Mouse (Mus musculus): ENCODE results near the gene Stmn1. TPM values are rescaled to one million over a fixed set of nuclear protein-coding genes. Genes with fewer than 3 reads are reported as not detected.

Gene Stmn1
- total RNA-seq (2021), result 100 to 1,000 TPM; 338 to 365 TPM

DNA sequence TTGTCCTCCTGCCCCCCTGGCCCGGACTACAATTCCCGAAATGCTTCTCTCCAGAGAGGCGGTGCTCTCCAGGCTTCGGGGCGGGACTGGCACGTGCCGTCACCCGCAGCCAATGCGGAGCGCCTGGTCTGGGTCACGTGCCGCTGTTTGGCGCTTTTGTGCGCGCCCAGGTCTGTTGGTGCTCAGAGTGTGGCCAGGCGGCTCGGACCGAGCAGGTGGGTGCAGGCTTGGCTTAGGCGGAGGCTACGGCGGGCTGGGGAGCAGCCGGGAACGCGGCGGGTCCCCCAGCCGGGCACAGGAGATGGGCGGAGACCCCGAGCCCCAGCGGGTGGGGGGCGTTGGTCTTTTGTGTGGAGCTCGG lies at the start of gene Stmn1:
Gene Stmn1, plus strand, starts transcription at position 106 of the 361 bp plus-strand sequence.
- DNase-seq, result peak; percentile 94

DNA sequence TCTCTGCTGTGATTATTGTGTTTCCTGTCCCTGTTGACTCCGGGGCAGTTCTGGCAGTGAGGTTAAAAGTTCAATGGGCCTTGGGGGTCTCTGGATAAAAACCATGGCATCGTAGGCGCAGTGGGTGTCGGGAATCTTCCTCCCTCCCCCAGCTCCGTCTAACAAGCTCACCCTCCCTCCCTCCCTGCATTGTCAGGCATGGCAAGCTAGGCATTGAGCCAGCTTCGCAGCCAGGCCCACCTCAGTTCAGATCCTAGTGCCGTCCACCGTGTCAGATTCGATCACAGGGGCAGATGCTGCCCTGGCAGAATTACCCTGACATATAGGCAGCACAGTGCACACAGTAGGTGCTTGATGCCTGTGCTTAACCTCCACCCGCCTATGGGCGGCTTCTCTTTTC lies 46.1 kb upstream of the Stmn1 start:
- no peak for DNase-seq

DNA sequence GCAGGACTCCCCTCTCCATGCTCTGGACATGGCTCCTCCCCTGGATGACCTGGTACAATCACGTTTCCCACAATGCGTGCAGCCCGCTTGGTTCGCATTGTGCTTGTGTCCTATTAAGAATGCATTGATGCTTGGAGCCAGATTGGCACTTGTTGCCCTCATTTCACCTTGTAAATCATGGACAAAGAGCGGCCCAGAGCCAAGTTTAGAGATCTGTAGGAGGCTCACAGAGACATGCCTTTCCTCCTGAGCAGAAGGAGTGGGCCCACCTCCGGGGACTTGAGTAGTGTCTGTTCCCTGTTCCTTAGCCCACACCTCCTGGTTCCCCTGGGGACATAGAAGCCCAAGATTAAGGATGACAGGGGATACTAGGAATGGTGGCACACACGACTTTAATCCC lies 44.2 kb upstream of the Stmn1 start:
- DNase-seq, result no peak

DNA sequence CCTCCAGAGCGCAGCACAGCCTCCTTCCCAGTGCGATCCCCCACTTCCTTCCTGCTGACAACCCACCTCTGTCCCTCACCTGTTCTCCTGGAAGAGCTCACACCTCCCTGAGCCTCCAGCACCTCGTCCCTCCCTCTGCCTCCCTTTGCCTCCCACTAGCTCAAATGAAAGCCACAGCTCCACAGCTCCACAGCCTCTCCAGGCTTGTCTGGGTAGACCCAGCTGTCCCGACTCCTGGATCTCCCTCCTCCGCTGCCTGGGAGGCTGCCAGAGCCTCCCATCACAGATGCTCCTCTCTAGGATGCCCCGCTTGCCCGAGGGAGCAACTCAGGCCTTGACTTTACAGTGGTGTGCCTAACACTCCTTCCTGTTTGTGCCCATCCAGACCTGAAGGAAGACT lies 43.0 kb upstream of the Stmn1 start:
- no peak for DNase-seq

DNA sequence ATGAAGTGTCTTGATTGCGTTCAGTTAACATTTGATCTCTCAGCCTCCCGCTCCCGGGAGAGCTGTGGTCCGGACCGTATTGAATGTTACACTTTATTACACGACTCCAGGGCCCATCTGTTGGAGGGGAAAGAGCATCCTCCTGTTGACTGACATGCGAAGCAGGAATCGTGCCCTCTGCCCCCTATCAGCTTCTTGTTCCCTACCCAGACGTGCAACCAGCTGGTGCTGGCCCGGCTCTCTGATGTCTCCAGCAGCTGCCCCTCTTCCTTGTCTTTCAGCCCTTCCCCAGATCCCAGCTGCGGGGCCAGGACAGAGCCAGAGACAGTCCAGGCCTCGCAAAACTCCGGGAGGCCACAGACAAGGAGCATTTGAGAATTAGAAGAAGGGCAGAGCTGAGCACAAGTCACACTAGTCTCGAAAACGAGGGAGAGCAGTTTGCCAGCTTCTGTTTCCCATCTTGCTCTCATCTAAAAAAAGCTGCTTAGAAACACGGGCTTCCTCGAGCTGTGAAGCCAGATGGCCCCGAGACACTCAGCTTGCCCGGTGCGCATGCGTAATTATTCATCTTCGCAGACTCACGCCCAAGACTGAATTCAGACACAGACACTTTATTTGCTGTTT lies 37.6 kb upstream of the Stmn1 start:
- DNase-seq, result peak; percentile 86 to 87

DNA sequence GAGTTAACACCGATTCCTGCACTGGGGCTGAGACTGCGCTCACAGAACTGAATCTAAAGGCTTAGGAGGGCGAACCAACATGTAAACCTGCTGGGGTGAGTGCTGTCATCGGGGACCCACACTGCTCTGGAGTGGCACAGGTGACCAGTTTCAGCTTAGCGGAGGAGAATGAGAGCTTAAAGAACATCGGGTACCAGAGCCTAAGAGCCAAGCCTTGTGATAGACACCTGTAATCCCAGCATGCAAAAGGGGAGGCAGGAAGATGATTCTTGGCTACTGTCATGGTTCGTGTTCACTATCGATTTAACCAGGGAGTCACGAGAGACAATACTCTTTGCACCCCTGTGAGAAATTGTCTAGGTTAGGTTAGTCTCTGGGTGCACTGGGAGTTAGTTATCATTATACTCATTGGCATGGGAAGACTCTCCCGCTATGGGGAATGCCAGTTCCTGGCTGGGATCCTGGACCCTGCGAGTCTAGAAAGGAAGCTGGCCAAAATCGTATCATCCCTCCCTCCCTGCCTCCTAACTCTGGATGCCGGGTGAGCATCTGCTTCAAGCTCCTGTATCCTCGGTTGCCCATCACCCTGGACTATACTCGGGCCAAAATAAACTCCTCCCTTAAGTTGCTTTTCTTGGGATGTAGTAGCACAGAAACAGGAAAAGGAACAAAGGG lies 35.3 kb upstream of the Stmn1 start:
- no peak for DNase-seq

DNA sequence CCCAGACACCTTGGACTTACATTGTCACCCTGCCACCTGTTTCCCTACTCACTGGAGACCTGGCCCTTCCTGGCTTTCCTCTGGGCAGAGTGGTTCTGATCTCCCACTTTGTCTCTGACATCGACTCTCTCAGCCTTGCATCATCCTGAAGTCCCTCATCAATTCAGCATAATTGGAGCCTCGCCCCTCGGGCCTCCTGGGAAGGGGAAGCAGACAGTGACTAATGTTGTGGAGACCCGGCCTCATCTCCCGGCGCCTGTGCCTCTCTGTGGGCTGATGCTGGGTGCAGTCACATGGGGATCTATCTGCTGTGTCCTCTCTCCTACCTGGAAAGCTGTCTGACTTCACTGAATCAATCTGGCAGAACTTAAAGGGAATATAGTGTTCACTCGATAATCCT lies 31.9 kb upstream of the Stmn1 start:
- no peak for DNase-seq

DNA sequence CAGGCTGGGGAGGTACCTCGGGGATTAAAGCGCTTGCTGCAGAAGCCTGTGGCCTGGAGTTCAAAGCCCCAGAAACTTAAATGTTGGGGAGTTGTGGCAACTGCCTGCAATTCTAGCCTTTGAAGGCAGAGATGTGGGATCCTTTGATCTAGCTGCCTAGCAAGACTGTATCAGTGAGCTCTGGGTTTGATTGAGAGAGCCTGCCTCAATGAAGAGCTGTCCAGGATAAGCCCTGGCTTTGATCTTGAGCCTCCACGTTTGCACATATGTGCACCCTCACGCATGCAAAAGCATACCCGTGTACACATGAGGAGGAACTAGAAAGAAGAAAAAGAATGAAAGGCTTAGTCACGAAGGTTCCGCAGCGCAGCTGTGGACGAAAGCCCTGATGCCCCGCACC lies 31.5 kb upstream of the Stmn1 start:
- DNase-seq, result no peak

DNA sequence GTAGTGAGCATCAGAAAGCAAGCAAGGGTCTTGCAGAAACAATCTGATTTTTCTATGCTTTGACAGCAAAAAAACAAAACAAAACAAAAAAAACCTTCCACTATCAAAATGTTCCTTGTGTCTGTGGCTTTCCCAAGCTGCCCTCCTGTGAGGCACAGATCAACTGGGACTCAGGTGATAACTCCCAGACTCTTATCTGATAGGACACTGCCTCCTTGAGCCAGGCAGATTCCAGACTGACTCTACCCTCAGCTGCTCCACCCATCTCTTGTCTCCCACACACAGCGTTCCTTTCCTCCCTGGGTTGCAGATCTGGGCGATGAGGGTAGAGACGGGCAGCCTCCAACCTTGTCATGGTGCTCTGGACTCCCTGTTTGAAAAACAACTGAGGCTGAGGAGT lies 29.0 kb upstream of the Stmn1 start:
- no peak for DNase-seq

DNA sequence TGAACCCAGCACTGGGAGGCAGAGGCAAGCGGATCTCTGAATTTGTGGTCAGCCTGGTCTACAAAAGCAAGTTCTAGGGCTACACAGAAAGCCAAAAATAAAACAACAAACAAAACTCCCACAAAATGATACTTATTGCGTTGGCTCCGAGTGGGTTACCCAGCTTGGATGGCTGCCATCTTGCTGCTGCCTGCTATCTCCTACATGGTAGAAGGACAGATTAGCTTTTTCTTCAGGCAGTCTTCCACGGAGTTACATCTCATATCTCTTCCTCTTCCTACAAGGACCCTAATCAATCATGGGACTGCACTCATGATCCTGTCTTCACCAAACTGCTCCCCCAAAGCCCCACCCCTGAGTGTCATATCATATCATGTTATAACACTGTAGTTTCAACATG lies 28.2 kb upstream of the Stmn1 start:
- DNase-seq, result no peak

DNA sequence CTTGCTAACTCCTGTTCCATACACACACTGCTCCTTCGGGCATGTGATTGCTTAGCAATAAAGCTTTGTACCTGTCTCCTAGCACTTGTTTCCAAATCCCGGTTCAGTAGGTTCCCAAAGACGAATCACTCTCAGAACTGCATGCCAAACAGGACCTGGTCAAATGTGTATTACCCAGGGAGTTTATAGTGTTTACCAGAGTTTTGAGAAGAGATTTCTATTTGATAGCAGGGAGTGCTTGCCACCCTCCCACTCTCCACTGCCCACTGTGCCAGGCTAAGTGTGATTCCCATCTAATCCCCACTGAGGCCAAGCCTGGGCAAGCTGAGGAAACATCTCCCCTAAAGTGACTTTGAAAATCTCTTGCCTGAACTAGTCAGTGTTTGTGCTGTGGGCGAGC lies 25.9 kb upstream of the Stmn1 start:
- no peak for DNase-seq

DNA sequence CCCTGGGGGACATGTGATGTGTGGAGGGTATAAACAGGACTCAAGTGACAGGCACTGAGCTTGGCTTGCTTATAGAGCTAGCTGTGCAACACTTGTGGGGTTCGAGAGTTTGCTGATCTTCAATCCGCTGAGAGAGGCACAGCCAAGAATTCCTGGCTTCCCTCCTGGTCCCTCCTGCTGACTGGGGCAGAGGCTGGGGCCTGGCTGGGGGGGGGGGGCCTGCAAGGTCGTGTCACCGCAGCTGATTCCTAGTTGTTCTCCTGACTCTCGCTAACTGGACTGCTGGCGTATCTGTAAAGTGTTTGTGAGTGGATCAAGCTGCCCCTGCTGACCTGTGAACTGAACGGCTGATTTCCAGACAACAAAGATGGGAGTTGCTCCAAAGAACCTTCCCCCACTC lies 24.5 kb upstream of the Stmn1 start:
- no peak for DNase-seq

DNA sequence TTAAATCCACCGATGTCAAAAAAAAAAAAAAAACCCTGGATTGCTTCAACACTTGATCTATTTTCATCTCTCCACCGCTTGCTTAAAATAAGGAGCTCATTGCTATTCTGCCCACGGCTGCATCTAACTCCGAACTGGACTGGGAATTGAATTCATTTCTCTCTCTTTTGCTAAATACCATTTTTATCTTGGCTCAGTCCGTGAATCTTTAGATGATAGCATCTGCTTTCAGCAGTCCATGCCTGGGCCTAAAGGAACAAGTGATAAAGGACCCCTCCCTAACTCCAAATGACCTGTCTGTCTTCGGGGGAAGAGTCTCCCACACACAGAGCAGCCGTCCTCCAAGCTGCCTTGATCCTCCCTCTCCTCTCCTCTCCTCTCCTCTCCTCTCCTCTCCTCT lies 23.2 kb upstream of the Stmn1 start:
- no peak for DNase-seq

DNA sequence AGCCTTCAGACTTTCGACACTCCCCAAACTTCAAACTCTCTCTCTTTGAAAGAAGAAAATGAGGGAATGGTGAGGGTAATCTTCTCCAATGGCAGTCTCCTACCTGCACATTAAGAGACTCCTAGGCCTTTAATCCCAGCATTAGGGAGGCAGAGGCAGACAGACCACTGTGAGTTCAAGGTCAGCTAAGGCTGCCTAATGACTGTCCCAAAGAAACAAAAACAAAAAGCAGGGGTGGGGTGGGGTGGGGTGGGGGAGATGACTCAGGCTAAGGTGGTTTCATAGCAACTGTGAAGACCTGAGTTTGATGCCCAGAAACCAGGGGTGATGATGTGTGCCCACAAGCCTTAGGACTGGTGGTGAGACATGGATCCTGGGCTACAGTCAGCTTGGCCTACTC lies 22.6 kb upstream of the Stmn1 start:
- DNase-seq, result no peak

DNA sequence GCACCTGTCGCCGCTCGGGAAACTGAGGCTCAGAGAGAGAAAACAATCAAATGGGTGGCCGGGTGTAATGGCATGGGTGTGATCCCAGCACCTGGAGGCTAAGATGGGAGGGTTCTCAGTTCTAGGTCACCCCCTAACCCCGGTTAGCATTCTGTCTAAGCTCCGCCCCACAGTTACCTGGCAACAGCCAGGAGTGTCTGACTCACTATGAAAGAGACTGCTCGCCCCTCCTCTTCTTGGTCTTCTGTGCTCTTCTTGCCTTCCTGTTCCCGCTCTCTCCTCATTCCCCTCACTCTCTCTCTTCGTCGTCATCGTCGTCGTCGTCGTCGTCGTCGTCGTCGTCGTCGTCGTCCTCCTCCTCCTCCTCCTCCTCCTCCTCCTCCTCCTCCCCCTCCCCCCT lies 20.2 kb upstream of the Stmn1 start:
- DNase-seq, result no peak

DNA sequence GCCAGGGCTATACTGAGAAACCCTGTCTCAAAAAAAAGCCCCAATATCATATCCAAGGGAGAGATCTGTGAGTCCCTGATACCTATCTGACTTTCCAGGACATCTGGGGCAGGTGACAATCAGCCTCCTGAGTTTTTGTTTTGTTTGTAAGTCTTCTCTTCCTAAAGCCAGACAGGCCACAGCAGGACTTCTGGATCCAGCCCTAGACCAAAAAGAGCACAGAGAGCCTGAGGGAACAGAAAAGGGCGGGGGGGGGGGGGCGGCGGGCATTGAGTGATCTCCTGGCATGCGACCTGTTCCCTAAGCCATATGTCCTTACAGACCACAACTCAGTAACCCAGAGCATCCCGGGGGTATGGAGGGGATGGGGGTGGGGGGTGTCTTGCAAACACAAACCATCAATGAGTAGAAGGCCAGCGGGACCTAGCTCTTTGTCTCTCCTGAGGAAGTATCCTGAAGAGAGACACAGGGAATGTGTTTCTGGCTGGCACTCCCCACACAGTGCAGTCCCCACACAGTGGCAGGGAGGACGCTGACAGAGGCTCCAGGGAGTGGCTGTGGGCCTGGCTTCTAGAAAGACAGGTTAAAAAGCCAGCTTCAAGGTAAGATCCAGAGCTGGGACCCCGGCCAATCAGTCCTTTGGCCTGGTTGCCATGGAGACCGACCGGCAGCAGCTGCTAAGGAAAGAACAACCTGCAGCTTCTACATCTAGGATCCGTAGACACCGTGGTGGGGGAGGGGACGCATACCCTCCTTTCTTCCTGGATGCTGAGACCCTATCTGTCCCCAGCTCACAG lies 18.3 kb upstream of the Stmn1 start:
- DNase-seq, result no peak

DNA sequence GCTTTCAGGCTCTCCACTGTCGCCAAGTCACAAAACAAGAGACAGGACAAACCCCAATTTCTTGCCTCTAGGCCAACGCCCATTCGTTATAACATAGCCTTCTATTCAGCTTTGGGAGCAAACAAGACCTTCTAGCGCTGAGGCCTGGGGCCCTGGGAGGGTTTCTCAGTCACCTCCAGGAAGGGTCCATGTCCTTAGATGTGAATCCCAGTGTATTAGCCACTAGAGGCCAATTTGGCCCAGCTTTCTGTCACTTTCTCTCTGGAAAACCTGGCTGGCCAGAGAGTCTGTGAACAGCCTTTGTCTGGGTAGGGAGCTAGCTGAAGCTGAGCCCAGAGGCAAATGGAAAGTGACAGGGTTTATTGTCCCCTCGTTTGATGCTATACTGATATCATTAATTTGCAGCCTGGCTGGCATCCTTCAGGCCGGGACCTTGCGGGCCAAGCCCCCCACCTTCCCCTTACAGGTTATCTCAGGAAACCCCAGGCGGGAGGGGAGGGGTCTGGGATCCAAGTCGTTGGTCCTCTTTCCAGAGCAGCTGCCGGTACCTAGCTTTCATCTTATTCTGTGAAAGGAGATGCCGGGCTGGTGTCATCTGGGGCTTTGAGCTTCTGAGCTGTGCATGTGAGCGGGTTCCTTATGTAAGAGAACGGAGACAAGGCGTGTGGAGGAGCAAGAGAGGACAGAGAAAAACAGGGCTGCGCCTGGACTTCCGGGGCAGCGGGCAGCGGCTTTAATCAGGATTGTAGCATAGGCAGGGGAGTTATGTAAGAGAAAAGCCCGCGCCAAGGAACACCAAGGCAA lies 17.5 kb upstream of the Stmn1 start:
- peak in 1 of 2 experiments; percentile 51 for DNase-seq

DNA sequence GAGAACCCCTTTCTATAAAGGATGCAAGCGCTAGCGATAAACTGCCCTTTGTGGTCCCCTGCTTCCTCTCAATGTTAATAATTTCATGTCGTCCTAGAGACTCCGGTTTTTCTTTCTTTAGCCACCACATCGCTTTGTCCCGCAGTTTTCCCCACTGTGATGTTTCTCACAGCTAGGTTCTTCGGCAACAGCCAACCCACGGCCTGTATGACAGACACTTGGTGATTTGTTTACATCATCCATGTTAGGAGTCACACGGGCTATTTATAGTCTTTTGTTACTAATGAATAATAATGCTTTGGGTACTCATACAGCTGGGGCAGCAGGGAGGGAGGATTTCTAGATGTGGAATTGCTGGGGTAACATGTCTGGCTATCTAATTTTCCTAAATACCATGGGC lies 16.6 kb upstream of the Stmn1 start:
- DNase-seq, result no peak

DNA sequence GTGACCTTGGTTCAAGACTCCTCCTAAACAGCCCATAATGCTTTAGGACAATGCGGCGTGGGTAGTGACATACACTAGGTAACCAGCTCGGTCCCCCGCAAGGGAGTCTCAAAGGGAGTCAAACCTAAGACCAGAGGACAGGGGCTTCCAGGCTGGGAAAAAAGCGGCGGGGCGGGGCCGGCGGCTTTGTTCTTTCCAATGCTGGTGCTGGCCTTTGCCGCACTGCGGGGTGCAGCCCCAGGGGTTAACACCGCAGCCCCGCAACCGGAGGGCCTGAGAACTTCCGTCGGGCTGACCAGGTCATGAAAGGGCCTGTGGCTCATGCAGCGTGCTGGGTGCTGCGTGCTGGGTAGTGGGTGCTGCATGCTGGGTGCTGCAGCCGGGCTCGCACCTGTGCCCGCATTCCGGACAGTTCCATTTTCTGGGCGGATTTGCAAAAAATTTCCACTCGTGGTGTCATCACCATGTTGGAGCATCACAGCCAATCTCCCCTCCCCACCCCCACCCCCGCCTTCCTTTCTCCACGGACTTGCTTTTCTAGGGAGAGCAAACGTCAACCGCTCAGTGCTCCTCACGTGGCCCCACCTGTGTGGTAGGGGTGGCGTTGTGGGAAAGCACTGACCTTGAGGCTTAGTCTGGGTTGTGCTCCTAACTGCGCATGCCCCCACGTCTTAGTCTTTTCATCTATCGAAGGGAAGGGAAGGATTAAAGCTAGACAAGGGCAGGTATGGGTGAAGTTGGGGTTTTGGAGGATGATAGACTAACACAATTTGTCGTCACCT lies 14.3 kb upstream of the Stmn1 start:
- DNase-seq, result no peak

DNA sequence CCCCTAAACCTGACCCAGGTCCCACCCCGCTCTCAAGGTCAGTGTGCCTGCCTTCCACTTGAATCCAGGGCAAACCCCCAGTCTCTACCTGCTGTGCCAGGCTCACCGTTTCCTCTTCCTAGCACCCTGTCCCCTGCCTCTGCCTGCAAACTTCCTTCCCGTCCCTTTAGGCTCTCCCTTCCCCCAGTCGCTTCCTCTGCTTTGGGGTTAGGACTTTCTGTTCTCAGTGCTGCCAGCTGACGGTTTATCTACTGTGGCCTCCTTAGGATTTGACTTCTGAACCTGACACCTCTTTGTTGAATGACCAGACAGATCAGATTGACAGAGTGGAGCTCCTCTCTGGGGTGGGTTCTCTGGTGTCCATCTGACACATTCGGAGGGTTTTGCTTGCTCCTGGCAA lies 12.8 kb upstream of the Stmn1 start:
- DNase-seq, result no peak

DNA sequence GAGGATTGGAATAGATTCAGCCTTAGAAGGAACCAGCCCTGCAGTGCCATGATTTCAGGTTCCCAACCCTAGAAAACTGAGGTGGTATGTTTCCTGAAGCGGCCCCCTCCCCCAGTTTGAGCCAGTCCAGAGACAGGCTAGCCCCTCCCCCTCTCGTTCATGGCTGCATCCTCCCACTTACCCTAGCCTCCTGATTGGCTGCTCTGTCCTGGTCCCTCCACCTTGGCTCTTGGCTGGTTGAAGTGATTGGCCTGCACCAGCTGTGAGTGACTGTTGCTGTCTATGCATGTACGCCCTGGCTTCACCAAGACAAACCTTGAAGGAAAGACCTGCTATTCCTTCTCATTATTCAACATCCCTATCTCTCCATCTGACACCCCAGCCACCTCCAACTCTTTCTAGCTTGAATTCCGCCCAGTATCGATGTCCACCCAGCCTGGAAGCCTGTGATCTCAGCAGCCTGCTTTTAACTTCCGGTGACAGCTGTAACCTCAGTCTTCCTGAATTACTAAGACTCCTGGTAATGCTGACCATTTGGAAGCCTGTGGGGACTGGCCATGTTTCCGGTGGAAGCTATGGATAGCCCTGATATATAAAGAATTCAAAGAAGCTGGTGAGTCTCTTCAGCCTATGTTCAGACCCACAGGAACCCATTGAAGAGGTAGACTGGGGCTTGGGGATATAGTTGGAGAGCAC lies 10.8 kb upstream of the Stmn1 start:
- DNase-seq, result no peak

DNA sequence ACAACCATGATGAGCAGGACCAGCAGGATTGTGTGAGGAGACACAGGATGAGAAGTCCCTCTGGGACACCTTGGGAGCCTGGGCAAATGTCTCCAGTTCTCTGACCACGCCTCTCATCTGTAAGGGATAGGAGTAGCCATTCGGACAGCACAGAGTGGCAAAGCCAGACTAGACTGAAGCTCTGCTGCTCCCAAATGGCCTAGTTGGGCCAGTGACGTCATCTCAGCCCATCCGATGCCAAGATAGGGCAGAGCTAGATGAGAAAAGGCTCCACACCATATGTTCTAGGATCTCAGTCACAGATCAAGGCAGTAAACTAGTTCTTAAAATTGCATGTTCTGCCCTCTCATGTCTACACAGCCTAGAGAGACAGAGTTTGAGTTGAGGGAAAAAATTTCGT lies 9.3 kb upstream of the Stmn1 start:
- DNase-seq, result no peak
